Mouse (Mus musculus) G1E (cell line): Measurements from ENCODE around the gene Agfg2.

ENCODE experiments used
- CTCF ChIP-seq: IDR thresholded peaks from 2 replicates; pipeline ENCODE4 v1.5.1; 2012; ENCODE audit warnings: low read depth, low read length, inconsistent platforms, mixed read lengths
- GATA1 ChIP-seq: IDR thresholded peaks from 2 replicates; pipeline ENCODE4 v1.6.1; 2012; ENCODE audit warnings: borderline replicate concordance, low read length, inconsistent platforms, mixed read lengths

DNA sequence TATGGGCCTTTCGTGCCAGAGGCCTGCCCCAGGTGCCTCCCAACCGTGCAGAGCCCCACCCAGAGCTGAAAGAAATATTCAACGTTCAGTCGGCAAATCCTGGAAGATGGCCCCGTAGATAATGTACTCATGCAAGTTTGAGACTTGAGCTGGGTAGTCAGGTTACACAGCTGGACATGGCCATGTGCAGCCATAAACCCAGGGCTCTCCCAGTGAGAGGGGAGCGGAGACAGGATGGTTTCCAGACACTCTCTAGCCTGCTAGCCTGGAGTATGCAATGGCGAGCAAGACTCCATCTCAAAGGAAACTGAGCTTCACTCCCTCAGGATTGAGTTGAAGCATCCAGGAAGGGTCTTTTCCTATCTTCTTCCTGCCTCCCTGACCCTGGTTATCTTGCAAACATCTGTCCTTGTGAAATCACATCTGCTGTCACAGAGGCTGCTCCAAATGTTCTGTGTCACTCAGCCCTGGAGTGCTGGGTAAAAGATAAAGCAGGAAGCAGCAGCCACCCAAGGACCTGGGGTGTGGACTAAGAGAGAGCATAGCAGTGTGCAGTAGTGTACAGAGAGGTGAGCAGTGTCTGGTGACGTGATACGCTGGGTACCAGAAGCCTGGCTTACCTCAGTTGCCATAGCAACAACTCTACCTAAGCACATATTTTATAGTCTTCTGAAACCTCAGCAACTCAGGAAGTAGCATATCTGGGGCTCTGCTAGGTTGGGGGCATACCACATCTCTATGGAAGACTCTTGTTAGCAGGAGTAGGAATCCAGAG, 36.5 kb downstream of the Agfg2 start:
- TF ChIP-seq CTCF (no peak), GATA1 (no peak)
